Mouse (Mus musculus) limb, embryonic 15.5 days (tissue): ENCODE data around the gene Tas2r115. TPM values are rescaled to one million over a fixed set of nuclear protein-coding genes. Genes with fewer than 3 reads are reported as not detected.
"Not testable (repeated sequence)": the region's sequence is repeated elsewhere in the genome, so short reads cannot be mapped to it uniquely, and the experiment has no call there.

Experiments
- ATAC-seq: fragments of 200-750 bp; cut with Nextera tagmentation; 2 replicates; pipeline ENCODE4 v1.8.0; 2017; ENCODE audit warnings: low read depth, moderate TSS enrichment; ENCODE audit not compliant: insufficient number of reproducible peaks, low FRiP score, low TSS enrichment
- H3K27ac ChIP-seq: fragments of 300-500 bp; sonication (generic); 2 replicates; pipeline ENCODE4 v1.5.1; 2015; ENCODE audit warnings: moderate library complexity, mild to moderate bottlenecking, inconsistent platforms
- H3K27me3 ChIP-seq: fragments of 300-500 bp; sonication (generic); 2 replicates; pipeline ENCODE4 v1.6.1; 2015; ENCODE audit warnings: inconsistent platforms
- H3K36me3 ChIP-seq: fragments of 300-500 bp; sonication (generic); 2 replicates; pipeline ENCODE4 v1.6.1; 2015; ENCODE audit warnings: inconsistent platforms
- H3K4me1 ChIP-seq: fragments of 300-500 bp; sonication (generic); 2 replicates; pipeline ENCODE4 v1.6.1; 2015; ENCODE audit warnings: inconsistent platforms
- H3K4me2 ChIP-seq: fragments of 300-500 bp; sonication (generic); 2 replicates; pipeline ENCODE4 v1.6.1; 2015; ENCODE audit warnings: mild to moderate bottlenecking, inconsistent platforms
- H3K4me3 ChIP-seq: fragments of 300-500 bp; sonication (generic); 2 replicates; pipeline ENCODE4 v1.5.1; 2015; ENCODE audit warnings: mild to moderate bottlenecking, inconsistent platforms
- H3K9ac ChIP-seq: fragments of 300-500 bp; sonication (generic); 2 replicates; pipeline ENCODE4 v1.6.1; 2015; ENCODE audit warnings: inconsistent platforms
- H3K9me3 ChIP-seq: fragments of 300-500 bp; sonication (generic); 2 replicates; pipeline ENCODE4 v1.6.1; 2016; ENCODE audit warnings: inconsistent platforms
- WGBS: fragments of 180-500 bp; shearing (Covaris S2); methylation state at CpG from one replicate; pipeline ENCODE4 v1.1.7; 2015; 5-methylcytosine and 5-hydroxymethylcytosine counted together
- polyA plus RNA-seq: library from polyadenylated mRNA; unstranded; fragments of >200 nt; fragmentation: Nextera tagmentation; extraction: Ambion mirVana; gene quantifications from 2 replicates; pipeline ENCODE4 v1.2.1, GENCODE M21; 2015

Tas2r115 gene
- polyA plus RNA-seq = not detected in 2 replicates

DNA sequence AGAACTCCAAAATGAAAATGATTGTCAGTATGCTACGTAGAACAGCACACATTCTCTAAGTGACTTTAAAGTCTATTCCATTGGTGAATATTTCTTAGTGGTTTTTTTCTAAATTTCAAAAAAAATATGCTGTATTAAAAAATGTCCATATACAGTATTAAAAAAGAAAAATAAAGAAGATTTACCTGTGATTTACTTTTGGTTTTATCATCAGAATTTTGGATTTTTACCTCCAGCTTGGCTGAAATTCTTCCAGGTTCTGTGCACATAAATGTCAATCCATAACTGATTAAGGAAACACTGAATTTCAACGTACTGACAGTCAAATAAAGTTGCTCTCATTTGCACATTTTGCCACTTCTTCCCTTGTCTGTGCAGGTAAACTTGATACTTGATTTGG, at the start of gene Tas2r115:
Gene Tas2r115, minus strand, starts transcription at position 101 of the 400 bp plus-strand sequence.
- Histone ChIP-seq H3K4me3 (no peak within 1 kb of the TSS), H3K36me3 (no peaks in the 10 kb centered on the region), H3K4me2 (no peak within 1 kb of the TSS), H3K27ac (no peak within 1 kb of the TSS), H3K27me3 (no peaks in the 10 kb centered on the region), H3K9me3 (no peaks in the 10 kb centered on the region), H3K4me1 (no peaks in the 10 kb centered on the region), H3K9ac (no peak within 1 kb of the TSS)
- 73% methylated on average over 2 of the region's 2 CpGs for WGBS
- ATAC-seq = no peak

DNA sequence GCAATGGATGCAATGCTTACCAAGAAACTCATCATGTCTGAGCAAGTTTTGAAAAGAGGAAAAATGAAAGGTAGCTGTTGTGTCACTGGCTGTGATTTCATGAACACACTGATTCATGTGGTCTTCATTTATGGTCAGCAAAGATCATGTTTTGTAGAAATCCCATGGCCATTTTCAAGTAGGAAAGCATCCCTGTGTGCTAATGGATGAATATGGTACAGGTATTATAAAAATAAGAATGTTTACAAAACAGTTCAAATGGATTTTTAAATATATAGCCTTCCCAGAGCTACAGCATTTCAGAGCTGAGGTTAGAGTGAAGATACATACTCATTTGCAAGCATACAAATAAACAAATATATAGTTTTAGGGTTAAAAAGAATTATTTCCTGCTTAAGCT, 40.2 kb upstream of the Tas2r115 start, which contains the start of gene Tas2r136:
Gene Tas2r136, minus strand, starts transcription at position 101 of the 400 bp plus-strand sequence.
- Histone ChIP-seq H3K27me3 (no peaks in the 10 kb centered on the region), H3K9ac (no peak within 1 kb of the TSS), H3K4me2 (no peak within 1 kb of the TSS), H3K36me3 (no peaks in the 10 kb centered on the region), H3K4me1 (no peaks in the 10 kb centered on the region), H3K9me3 (no peaks in the 10 kb centered on the region), H3K27ac (no peak within 1 kb of the TSS), H3K4me3 (no peak within 1 kb of the TSS)
- no peak for ATAC-seq

DNA sequence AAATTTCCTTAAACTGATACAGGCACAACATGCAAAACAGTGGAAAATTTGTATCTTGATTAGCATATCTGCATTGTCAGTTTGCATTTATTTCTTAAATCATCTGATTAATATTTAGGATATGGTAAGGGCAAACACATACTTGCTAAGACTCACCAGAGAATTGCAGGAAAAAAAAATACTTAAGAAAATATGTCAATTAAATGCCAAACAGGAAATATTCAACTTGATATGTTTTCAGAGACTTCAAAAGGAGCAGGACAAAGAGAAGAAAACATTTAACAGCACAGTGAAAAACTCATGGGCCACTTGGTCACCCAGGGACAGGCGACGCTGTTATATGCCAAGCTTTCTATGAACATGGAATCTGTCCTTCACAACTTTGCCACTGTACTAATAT, 24.0 kb upstream of the Tas2r115 start, which contains the start of gene Tas2r102:
Gene Tas2r102, plus strand, starts transcription at position 301 of the 400 bp plus-strand sequence.
- H3K4me3 ChIP-seq = no peak within 1 kb of the TSS
- no peak within 1 kb of the TSS for H3K9ac ChIP-seq
- WGBS = 88% methylated on average over 2 of the region's 2 CpGs
- no peaks in the 10 kb centered on the region for H3K9me3 ChIP-seq
- H3K27me3 ChIP-seq = no peaks in the 10 kb centered on the region
- ATAC-seq = no peak
- no peak within 1 kb of the TSS for H3K27ac ChIP-seq
- H3K4me2 ChIP-seq = no peak within 1 kb of the TSS
- H3K36me3 ChIP-seq = no peaks in the 10 kb centered on the region
- H3K4me1 ChIP-seq = no peaks in the 10 kb centered on the region

DNA sequence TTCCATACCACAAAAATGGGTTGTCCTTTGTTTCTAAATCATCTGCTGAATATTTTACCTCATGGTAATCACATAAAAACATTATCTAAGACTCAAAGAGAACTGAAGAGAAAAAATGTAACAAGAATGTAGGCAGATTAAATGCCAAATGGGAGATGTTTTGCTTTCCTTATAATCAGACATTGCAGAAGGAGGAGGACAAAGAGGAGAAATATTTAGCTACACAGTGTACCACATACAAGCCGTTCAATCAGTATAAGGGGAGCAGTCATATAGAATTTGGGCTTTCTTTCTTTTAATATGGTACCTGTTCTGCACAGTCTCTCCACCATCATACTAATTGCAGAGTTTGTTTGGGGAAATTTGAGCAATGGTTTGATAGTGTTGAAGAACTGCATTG, 16.6 kb upstream of the Tas2r115 start, which contains the start of gene Tas2r124:
Gene Tas2r124, plus strand, starts transcription at position 301 of the 400 bp plus-strand sequence.
- no peak within 1 kb of the TSS for H3K27ac ChIP-seq
- no peak within 1 kb of the TSS for H3K9ac ChIP-seq
- no peak within 1 kb of the TSS for H3K4me3 ChIP-seq

DNA sequence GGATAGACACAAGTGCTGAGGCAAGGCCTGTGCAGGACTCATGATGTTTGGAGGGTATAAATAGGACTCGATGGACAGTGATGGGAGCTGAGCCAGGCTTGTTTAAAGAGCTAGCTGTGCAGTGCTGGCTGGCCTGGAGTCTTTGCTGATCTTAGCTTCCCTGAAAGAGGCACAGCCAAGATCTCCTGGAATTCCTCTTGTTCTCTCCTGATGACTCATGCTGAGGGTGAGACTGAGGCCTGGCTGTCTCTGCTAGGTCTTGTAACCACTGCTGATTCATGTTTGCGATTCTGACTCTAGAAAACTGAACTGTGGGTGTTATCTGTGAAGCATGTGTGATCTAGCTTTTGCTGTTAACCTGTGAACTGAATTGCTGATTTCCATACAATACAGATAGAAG, 12.4 kb upstream of the Tas2r115 start:
- WGBS = 82% methylated on average over 2 of the region's 2 CpGs
- Histone ChIP-seq H3K9me3 (no peaks in the 10 kb centered on the region), H3K4me3 (no peak overlapping the region), H3K27ac (no peak overlapping the region), H3K4me1 (no peaks in the 10 kb centered on the region), H3K36me3 (no peaks in the 10 kb centered on the region), H3K9ac (no peak overlapping the region), H3K27me3 (no peaks in the 10 kb centered on the region), H3K4me2 (no peak overlapping the region)
- no peak for ATAC-seq

More for the DNA sequence above, 16.6 kb upstream of the Tas2r115 start, which contains the start of gene Tas2r124:
- Histone ChIP-seq H3K4me1 (no peaks in the 10 kb centered on the region), H3K36me3 (no peaks in the 10 kb centered on the region), H3K9me3 (no peaks in the 10 kb centered on the region), H3K4me2 (no peak within 1 kb of the TSS), H3K27me3 (no peaks in the 10 kb centered on the region)
- ATAC-seq = no peak
- WGBS = 94% methylated on average over 1 of the region's 1 CpGs

DNA sequence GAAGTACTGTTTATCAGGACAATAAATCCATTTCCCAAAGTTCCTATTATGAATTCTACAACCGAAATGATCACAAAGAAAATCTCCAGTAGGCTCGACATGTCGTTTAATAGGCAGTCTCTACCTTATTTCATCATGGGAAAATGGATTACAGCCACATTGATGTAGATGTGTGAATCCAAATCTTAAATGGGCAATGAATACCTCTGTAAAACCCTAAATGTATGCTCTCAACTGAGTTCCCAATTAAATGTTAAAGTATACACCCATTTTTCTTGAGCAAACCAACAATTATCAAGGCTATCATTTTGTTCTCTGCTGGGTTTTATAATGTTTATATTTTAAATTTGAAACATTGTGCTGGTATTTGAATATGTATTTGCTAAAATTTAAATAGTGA, 26.0 kb downstream of the Tas2r115 start, which contains the start of gene Tas2r122:
Gene Tas2r122, minus strand, starts transcription at position 101 of the 400 bp plus-strand sequence.
- no peak within 1 kb of the TSS for H3K4me3 ChIP-seq
- no peaks in the 10 kb centered on the region for H3K9me3 ChIP-seq
- 74% methylated on average over 3 of the region's 3 CpGs for WGBS
- no peak within 1 kb of the TSS for H3K27ac ChIP-seq
- no peaks in the 10 kb centered on the region for H3K4me1 ChIP-seq
- H3K4me2 ChIP-seq = no peak within 1 kb of the TSS
- ATAC-seq = no peak
- no peaks in the 10 kb centered on the region for H3K27me3 ChIP-seq
- no peaks in the 10 kb centered on the region for H3K36me3 ChIP-seq
- H3K9ac ChIP-seq = no peak within 1 kb of the TSS

DNA sequence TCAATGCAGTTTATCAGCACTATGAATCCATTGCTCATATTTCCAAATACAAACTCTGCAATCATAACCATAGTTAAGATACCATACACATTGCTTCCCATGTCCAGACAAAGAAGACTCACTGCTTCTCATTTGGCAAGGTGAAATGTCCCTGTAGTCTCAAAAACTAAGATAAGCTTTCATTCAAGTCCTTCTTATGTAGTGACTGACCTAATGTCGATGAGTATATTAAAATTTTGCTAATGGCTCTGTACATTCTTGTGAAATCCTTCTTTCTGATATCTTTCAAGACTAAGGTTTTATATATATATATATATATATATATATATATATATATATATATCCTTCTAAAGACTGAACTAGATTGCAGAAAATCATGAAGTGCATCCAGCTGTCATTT, 36.9 kb downstream of the Tas2r115 start, which contains the start of gene Tas2r121:
Gene Tas2r121, minus strand, starts transcription at position 101 of the 400 bp plus-strand sequence.
- Histone ChIP-seq H3K9ac (no peak within 1 kb of the TSS), H3K4me1 (no peaks in the 10 kb centered on the region), H3K36me3 (no peaks in the 10 kb centered on the region), H3K9me3 (no peaks in the 10 kb centered on the region), H3K27me3 (no peaks in the 10 kb centered on the region), H3K27ac (no peak within 1 kb of the TSS), H3K4me3 (no peak within 1 kb of the TSS), H3K4me2 (no peak within 1 kb of the TSS)
- WGBS = 63% methylated on average over 1 of the region's 1 CpGs
- no peak for ATAC-seq

DNA sequence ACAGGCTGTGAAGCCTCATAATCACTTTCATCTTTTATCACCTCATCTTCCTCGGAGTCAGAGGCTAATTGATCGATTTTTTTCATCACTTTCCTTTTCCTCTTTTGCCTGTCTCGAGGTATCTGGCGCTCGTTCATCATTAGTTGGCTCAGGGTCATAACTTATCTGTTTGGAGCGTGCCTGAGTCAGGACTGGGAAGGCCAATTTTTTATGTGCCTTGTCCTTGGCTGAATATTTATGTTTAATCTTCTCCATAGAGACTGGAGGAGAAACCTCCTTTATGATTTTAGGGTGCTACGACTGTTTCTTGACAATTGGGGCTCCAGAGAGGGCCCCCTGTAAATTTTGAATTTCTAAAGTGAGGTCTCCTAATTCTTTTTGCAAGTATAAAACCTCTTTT, 46.2 kb downstream of the Tas2r115 start:
- H3K27me3 ChIP-seq, H3K36me3 ChIP-seq, H3K4me3 ChIP-seq, H3K4me2 ChIP-seq, H3K9ac ChIP-seq, ATAC-seq, H3K4me1 ChIP-seq, H3K27ac ChIP-seq, H3K9me3 ChIP-seq: not testable (repeated sequence)
- WGBS = 74% methylated on average over 7 of the region's 7 CpGs

Other genes with a start within 250 kb of the Tas2r115 start
- gene Prh1, start 168.2 kb downstream of the Tas2r115 start, polyA plus RNA-seq = not detected in 2 replicates
- not detected in 2 replicates for gene Prp2, start 142.1 kb downstream of the Tas2r115 start, polyA plus RNA-seq
- not detected in 2 replicates for gene A630073D07Rik, start 86.5 kb downstream of the Tas2r115 start, polyA plus RNA-seq
- not detected in 2 replicates for gene Tas2r120, start 81.1 kb downstream of the Tas2r115 start, polyA plus RNA-seq
- not detected in 2 replicates for gene Tas2r121, start 37.0 kb downstream of the Tas2r115 start, polyA plus RNA-seq
- gene Tas2r122, start 26.1 kb downstream of the Tas2r115 start, polyA plus RNA-seq = not detected in 2 replicates
- gene Tas2r124, start 16.7 kb upstream of the Tas2r115 start, polyA plus RNA-seq = not detected in 2 replicates
- not detected in 2 replicates for gene Tas2r102, start 24.1 kb upstream of the Tas2r115 start, polyA plus RNA-seq
- not detected in 2 replicates for gene Tas2r136, start 40.1 kb upstream of the Tas2r115 start, polyA plus RNA-seq
- gene Tas2r117, start 64.8 kb upstream of the Tas2r115 start, polyA plus RNA-seq = not detected in 2 replicates
- not detected in 2 replicates for gene Tas2r123, start 109.1 kb upstream of the Tas2r115 start, polyA plus RNA-seq
- gene Tas2r116, start 117.4 kb upstream of the Tas2r115 start, polyA plus RNA-seq = not detected in 2 replicates
- not detected in 2 replicates for gene Tas2r110, start 130.0 kb upstream of the Tas2r115 start, polyA plus RNA-seq
- gene Tas2r113, start 155.0 kb upstream of the Tas2r115 start, polyA plus RNA-seq = not detected in 2 replicates
- not detected in 2 replicates for gene Tas2r125, start 171.6 kb upstream of the Tas2r115 start, polyA plus RNA-seq
- gene Tas2r129, start 213.1 kb upstream of the Tas2r115 start, polyA plus RNA-seq = not detected in 2 replicates
- gene Tas2r131, start 219.9 kb upstream of the Tas2r115 start, polyA plus RNA-seq = not detected in 2 replicates
- not detected in 2 replicates for gene Tas2r109, start 242.9 kb upstream of the Tas2r115 start, polyA plus RNA-seq